Mouse (Mus musculus): ENCODE data around the gene Srsf12.

The Srsf12 gene

DNA sequence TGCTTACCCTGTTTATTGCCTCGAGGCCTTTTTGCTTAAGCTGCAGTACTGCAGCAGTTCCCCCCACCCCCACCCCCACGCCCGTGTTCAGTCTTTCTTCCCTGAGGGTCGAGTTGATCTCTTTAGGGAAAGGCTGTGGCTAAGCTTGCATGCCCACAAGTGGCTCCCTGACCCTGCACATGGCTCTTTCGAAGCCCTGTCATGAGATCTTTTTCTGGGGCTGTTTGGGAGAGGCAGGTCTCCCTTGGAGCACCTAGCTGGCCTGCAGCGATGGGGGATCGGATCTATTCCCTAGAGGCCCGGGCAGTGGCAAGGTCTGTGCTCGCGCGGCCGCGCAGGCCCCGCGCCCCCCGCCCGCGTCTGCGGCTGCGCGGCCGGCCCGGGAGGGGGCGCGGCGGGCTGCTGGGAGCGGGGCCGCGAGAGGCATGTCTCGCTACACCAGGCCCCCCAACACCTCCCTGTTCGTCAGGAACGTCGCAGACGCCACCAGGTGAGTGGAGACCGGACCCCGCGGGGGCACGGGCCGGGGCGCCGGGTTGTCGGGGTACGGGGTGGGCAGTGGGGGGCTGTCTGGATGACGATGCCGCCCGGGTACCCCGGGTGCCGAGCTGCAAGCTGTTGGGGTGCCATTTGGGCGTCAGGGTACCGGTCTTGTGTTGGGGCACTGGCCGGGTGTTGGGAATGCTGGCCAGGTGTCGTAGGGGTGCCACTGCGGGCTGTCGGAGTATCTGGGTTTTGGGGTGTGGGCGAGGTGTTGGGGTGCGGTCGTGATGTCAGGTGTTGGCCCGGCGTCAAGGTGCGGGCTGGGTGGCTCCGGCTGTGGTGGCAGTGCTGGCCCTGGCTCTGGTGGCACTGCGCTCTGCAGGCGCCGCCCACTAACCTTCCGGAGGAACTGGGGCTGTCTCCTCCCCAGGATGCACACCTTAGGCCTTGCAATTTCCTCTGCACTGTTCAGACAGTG is at the start of gene Srsf12:
Gene Srsf12 (plus strand): TSS at position 111 of the 961 bp plus-strand sequence.
- peak; percentile 38 for DNase-seq (ENCODE audit: low read depth, low spot score)

DNA sequence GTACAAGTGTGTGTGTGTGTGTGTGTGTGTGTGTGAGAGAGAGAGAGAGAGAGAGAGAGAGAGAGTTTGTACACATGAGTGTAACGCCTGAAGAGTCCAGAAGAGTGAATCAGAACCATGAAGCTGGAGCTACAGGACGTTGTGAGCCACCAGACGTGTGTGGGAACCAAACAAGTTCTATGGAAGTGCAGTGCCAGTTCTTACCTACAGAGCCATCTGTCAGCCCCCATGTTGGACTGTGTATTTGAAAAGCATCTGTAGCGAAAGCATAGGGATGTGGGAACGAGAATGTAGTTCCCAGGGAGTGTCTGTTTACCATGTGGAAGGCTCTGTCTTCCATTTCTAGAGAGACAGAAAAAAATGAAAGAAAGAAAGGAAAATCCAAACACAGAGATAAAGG is 25.3 kb upstream of the Srsf12 start:
- no peak for DNase-seq (ENCODE audit: low read depth, low spot score)

DNA sequence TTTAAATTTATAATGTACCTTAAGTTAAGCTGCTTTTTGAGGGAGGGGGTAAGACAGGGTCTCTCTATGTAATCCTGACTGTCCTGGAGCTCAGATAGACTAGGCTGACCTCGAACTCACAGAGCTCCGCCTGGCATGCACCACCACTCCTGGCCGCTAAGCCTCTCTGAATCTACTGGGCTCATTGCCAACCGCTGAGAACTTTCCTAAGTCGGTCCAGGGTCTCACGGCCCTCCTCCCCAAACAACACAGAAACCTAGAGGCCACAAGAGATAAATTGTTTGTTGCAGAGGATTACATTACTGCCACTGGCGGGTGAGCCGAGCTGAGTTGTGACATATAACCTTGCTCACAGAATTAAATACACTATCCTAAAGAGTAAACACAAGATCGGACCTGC is 20.6 kb upstream of the Srsf12 start:
- DNase-seq (ENCODE audit: low read depth, low spot score): peak; percentile 54

DNA sequence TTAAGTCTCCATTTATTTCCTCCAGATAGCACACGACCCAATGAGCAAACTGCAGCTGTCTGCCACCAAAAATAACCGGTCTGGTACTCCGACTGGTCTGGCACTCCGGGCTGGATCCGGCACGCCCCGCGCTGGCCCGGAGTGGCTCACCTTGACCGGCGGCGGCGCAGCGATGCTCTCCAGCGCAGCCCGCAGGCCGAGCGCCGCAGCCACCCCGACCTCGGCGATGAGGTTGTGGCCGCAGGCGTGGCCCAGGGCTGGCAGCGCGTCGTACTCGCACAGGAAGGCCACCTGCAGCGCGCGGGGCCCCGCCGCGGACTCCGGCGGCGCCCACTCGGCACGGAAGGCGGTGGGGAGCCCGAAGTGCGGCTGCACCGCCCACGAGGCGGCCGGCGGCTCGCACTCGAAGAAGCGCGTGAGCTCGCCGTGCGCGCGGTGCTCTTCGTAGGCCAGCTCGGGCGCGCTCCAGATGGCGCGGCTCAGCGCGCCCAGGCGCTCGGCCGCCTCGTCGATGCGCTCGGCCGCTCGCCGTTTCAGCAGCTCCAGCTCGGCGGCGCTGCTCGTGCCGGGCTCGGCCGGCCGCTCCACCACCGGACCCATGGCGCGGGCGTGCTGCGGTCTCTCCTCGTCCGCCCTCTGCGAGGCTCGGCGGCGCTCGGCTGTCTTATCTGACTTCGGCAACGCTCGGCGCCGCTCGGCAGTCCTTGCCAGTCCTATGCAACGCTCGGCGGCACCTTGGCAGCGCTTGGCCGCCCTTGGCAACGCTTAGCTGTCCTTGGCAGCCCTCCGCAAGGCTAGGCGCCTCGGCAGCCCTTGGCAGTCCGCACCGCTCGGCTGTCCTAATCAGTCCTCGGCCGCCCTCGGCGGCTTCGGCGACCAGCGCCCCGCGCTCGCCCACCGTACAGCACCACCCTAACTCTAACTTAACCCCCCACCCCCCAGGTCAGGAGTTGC is 19.7 kb upstream of the Srsf12 start:
- peak; percentile 69 for DNase-seq (ENCODE audit: low read depth, low spot score)

DNA sequence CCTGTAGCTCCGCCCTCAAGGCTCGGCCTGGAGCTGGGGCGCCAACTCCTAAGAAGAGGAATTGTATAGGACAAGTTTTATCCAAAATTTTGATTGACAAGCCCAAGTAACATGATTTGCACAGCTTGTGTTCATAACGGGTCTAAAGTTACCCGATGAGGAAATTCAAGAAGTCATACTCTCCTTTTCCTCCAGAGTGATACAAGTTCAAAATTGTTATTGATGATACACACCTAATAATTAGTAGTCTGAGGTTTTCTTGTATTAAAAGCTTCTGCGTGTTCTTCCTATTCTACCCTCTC is 19.1 kb upstream of the Srsf12 start, which contains the start of gene Pm20d2:
Gene Pm20d2 (minus strand): TSS at position 3 of the 302 bp plus-strand sequence.
- no peak for DNase-seq (ENCODE audit: low read depth, low spot score)

DNA sequence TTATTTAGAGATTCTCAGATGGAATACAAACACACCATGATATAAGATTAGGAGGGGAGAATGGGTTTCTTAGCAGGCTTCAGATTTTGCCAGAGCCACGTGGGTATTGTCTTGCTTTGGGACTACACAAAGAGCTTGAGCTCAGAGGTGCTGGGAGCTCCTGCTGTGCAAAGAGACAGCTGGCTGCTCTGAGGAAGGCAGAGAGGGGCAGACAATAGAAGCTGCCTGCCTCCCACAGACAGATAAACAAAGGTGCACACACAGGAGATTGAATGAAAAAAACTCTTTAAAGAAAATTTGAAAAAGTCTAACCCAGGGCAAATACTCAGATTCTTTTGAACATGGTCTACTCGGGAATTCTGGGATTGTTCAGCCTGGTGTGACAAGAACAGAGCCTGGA is 10.7 kb upstream of the Srsf12 start:
- DNase-seq (ENCODE audit: low read depth, low spot score): no peak

DNA sequence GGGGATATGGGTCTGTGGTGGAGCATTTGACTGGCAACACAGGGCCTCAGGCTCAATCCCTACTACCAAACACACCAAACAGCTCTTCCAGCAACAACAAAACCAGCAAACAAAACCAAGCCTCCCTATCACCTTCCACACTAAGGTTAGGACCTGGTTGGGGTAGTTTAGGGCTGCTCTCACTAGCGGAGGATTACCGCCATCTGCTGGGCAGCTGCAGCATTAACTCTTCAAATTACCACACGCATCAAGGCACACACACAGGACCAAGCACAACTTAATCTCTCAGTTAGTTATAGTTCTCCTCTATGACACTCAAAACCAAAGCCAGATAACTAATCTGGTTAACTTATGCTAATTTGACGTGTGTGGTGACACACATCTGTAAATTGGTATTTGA is 4.1 kb upstream of the Srsf12 start:
- DNase-seq (ENCODE audit: low read depth, low spot score): peak; percentile 65

DNA sequence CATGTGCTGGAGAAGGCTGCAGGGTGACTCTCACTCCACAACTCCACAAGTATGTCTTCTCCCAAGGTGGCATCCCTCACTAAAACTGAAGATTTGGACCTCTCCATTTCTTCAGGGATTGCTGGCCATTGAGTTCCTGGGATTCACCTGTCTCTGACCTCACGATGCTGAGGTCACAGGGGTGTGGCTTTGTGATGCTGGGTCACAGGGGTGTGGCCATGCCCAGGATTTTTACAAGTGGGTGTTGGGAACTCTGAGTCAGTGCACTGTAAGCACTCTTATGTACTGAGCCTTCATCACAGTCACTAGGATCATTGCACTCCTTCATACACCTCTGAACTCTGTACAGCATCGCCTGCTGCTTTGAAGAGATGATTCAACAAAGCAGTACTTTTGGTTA is 1.2 kb upstream of the Srsf12 start:
- DNase-seq (ENCODE audit: low read depth, low spot score): no peak

DNA sequence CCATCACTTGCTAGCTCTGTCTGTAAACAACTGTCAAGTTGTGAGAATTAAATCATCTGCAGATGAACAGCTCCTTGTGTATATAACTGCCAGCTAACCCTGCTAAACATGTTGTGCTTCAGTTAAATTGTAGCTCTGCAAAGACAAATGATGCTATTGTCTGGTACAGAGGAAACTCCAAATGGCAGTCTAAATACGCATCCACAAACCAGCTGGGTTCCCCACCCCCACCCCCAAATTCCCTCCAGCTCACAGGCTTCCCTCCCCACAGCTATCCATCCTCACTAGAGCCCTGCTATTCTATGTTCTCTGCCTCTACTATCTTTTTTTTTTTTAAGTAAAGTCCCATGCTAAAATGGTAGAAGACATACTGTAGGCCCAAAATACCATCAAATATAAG is 13.1 kb downstream of the Srsf12 start:
- DNase-seq (ENCODE audit: low read depth, low spot score): no peak

DNA sequence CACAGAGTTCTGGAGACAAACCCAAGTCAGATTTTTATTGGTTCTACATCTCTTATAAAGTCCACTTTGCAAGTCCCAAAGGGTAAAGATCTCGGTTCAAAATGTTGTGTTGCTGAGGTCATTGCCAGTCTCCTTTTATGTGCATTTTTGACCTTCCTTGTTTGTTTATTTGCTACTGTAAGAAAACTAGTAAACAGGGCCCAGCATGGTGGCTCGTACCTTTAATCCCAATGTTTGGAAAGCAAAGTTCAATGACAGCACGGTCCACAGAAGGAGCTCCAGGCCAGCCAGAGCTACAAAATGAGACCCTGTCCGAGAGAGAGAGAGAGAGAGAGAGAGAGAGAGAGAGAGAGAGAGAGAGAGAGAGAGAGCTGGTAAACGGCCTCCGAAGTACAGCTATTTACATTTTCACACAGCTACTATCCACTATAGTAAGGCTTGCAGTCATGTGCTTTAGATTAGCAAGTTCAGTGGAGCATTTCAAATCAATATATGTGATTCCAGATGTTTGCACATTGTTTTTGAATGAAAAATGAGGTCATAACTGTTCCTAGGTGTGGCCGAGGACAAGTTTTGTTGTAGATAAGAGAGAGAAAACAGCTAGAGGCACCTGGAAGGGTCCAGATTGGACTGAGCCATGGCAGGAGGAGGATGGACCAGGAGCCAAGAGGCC is 15.3 kb downstream of the Srsf12 start:
- no peak for DNase-seq (ENCODE audit: low read depth, low spot score)

DNA sequence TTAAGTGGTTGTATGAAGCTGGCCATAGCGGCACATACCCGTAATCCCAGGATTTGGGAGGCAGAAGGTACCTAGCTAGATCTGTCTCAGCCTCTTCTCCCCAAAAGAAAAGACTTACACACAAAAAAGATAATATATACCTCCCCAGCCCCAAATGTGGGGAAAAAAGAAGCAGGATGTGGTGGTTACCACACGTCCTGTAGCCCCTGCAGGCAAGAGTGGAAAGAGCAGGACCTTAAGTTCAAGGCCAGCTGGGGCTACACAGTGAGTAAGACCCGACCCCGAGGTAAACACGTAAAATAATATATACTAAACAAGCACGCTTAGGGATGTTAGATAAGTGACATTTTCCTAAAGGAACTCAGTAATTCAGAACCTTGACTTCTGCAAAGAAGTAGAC is 18.4 kb downstream of the Srsf12 start:
- DNase-seq (ENCODE audit: low read depth, low spot score): no peak

DNA sequence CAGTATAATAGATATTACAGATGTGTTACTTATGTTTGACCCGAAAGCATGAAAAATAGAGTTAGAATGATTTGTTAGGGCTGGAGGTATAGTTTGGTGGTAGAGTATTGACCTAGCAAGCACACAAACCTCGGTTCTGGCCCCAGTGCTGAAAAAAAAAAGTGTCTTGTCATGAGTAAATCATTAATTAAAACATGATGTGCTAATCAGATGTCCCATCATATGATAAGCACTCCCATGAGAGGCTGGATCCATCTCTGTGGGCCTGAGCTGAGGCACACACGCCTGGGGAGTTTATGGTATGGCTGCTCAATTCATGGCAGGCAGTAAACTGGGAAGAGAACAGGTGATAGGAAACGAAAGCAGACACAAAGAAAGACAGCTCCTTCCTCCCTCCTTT is 20.8 kb downstream of the Srsf12 start:
- DNase-seq (ENCODE audit: low read depth, low spot score): no peak

DNA sequence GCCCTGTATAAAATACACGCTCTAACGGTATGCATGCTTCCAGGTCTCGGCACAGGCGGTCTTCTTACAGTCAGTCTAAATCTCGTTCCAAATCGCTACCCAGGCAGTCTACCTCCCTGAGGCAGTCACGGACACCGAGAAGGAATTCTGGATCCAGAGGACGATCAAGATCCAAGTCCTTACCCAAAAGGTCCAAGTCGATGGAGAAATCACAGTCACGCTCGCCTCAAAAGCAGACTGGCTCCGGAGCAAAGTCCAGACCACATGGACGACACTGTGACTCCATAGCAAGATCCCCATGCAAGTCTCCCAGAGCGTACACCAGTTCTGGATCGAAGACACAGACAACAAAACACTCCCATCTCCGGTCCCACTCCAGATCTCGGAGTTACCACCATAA is 22.1 kb downstream of the Srsf12 start:
- DNase-seq (ENCODE audit: low read depth, low spot score): no peak

DNA sequence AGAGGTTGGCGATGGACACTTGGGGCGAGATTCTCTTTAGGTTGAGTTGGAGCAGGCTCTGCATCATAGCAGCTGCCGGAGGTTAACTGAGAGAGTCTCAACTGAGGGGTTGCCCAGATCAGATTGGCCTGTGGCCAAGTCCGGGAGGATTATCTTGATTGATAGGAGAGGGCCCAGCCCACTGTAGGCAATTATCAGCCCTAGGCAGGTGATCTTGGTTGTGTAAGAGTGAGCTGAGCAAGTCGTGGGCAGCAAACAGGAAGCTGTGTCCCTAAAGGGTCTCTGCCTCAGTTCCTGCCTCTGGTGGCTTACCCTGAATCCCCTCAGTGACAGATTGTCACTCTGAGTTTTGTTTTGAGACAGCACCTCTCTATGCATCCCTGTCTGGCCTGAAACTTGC is 33.7 kb downstream of the Srsf12 start:
- no peak for DNase-seq (ENCODE audit: low read depth, low spot score)

DNA sequence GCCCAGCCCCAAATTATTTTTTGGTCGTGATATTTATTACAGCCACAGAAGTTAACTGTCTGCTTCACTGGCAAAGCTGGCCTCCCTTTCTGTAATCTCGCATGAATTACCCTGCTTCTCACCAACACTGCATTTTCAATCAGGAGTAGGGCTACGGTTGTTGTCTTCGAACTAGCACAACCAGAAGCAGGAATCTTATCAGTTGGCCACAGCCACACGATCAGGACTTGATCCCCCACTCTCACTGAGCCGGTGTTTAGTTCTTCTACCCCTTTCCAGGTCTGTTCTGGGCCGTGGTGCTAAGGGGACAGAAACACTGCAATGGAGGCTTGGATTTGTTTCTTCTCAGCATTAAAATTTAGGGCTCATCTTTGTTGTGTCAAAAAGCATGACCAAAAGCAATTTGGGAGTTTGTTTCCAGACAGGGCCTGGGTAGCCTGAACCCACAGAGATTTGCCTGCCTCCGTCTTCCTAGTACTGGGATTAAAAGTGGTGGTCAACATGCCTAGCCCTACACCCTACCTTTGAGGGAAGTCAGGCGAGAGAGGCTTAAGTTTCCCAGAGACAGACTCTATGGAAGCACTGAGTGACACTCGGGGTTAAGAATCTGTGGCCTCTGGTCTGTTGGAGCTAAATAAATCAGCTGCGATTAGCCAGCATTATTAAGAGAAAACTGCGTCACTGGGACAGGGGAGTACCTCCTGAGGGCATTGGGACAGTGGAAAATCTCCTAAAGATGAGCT is 34.4 kb downstream of the Srsf12 start:
- DNase-seq (ENCODE audit: low read depth, low spot score): no peak

DNA sequence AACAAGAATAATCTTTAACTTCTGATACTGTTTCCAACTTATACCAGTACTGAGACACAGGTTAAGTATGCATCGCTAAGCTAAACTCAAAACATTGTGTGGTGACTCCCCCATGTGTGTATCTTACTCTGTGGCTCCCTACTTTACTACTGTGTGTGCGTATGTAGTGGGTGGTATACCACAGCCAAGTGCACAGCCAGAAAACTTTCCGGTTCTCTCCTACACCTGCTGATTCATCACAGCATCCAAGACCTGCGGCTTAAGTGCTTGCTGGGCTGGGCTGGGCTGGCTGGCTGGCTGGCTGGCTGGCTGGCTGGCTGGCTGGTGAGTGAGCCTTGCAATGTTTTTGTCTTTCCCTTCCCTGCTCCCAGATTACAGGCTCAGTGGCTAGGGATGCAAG is 35.1 kb downstream of the Srsf12 start:
- no peak for DNase-seq (ENCODE audit: low read depth, low spot score)

DNA sequence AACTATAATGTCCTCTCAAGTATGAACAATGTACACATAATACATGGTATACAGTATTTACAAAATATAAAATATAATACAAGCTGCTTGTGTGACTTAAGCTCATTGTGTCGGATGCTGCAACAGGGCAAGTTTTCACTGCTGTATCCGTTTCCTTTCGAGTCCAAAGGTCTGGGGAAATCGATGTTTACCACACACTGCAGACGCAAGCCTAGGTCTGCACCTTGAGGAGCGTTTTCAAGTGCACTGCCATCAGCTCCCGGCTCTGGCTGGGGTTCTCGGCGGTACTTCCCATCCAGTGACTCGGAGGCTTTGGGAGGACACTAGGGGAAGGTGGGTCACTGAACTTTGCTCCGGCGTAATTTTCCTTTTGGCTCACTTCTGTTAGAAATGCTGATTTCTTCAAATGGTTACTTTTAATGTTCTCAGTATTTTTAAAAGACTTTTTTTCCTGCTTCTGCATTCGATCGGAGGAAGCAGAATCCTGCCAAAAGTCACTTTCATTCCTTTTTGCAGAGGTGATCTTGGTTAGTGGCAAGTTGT is 37.1 kb downstream of the Srsf12 start:
- no peak for DNase-seq (ENCODE audit: low read depth, low spot score)

DNA sequence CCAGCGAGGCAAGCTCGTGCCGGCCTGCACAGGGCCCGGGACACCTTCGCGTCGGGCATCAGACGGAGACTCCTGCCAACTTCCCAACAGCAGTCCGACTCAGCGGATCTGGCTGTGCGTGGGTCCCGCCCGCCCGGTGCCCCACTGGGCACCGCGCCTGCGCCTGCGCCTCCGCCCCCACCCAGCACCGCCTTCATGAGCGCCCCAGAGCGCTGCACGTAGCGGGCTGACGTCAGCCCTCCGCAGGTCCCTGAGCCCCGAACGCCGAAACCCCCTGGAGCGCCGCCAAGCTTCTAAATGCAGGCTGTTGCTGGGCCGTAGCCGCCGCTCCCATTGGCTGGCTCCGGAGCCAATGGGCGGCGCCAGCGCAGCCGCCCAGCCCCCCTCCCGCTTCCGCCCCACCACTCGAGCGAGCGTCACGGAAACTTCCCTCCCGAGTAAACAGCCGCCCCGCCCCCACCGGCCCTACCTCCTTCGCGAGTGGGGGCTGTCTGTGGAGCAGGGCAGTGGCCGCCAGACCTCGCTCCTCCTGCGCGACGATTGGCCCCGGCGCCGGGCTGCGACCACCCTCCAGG is 38.8 kb downstream of the Srsf12 start:
- peak; percentile 97 for DNase-seq (ENCODE audit: low read depth, low spot score)

DNA sequence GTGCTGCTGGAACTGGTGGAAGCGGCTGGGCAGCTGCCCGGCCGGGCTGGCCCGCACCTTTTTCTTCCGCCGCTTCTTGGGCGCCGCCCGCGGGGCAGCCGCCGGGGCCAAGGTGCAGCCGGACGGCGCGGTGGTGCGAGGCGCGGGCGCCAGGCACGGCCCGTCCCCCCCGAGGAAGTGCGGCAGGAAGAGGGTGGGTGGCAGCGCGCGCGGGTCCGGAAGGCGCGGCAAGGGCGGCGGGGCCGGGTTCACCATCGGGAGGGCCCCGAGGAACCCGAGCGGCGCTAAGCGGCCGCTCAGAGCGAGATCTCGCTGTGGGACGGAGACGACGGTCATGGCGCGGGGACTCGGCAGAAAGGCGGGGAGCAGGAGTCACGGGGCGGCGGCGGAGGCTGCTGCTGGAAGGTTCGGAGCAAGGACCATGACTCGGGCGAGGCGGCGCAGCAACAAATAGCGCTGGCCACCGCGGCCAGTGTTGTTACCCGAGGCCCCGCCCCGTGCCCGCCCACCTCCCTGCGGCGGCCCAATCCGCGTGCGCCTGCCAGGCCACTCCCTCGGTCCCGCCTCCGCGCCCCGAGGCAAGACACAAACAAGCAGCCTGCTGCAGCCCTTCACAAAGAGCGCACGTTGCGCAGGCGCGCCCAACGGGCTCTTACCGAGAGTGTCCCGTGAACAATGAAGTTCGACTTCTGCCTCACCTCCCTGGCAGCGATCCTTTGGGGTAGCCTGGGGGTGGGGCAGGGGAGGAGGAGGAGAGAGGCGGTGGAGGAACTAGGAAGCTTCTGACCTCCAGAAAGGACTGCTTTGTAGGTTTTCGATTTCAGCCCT is 39.5 kb downstream of the Srsf12 start:
- peak; percentile 99 for DNase-seq (ENCODE audit: low read depth, low spot score)

DNA sequence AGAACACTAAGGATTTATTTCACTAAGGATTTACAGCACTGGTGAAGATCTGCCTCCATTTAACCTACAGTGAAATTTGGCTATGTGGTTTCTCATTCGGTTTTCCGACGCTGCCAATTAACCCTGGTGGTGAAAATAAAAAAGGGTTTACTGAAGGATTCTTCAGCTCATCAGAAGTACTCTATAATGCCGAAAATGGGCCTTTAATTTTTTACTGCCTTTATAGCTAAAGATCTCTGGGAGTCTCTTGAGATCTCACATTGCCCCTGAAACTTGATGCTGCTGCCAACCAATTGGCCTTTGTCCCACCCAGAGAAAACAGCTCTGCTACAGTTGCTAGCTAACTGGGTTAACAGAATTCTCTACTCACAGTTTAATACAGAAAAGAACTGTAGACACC is 40.1 kb downstream of the Srsf12 start:
- DNase-seq (ENCODE audit: low read depth, low spot score): no peak

Measured in forelimb bud, embryonic 11.5 days (tissue).